Mouse (Mus musculus) MN1 (cell line): ENCODE results near the gene Ecd.
"Not testable (repeated sequence)": the region's sequence is repeated elsewhere in the genome, so short reads cannot be mapped to it uniquely, and the experiment has no call there.

Experiments
- DNase-seq: peaks from one replicate; pipeline ENCODE4 v3.0.0-alpha.2; 2016; ENCODE audit warnings: low spot score

Gene Ecd

GRCm38 (mm10) chr14:20324196-20324595 is 23.7 kb downstream of the Ecd start:
- no peak for DNase-seq

- DNase-seq: no peak
Observed at GRCm38 (mm10) chr14:20319420-20319819, 28.5 kb downstream of the Ecd start.

DNA sequence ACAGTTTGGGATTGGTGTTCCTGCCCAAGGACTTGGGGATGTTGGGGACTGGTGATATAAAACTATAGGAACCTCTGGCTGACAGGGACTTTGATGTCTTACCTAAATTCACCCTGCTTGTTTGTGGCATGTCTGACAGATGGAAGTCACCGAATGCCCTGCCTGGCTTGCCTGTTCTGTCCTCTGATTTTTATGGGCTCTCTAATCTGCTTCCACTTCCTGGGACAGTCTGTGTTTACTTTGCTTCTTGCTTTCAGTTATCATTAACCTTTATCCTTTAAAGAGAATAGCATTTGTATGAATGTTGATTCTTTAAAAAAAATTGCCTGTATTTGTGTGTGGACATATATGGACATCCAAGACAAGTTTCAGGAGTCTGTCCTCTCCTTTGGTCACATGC is 32.8 kb downstream of the Ecd start:
- no peak for DNase-seq

GRCm38 (mm10) chr14:20305085-20305484 is 42.8 kb downstream of the Ecd start:
- not testable (repeated sequence) for DNase-seq

DNA sequence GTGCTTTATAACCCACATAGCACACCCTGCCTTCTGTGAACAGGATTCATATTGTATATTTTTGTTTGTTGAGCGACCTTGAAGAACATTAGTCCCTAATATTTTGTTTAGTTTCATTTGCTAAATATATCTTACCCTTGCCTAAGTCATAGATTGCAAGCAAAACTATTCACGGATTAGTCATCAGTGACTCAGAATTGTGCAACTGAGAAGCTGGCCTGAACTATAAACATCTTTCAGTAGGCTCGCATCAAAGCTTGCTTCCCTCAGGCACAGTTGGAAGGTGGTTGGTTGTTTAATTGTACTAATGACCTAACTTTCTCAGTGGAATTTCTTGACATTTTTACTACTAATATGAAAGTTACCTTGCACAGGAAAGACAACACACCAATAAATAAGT is 49.8 kb downstream of the Ecd start:
- no peak for DNase-seq

DNA sequence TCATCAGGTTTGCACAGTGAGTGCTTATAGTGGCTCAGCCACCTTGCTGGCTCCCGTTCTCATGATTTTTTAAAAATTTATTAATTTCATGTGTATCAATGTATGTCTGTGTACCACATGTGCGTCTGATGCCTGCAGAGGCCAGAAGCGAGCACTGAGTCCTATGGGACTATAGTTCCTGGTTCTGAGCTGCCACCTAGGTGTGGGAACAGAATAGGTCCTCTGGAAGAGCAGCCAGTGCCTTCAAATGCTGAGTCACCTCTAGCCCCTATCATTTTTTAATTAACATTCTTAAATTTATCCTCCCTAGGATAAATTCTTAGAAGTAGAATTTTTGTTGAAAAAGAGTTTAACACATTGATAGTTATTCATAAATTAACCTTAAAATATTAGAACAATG is 50.3 kb downstream of the Ecd start:
- DNase-seq: no peak

DNA sequence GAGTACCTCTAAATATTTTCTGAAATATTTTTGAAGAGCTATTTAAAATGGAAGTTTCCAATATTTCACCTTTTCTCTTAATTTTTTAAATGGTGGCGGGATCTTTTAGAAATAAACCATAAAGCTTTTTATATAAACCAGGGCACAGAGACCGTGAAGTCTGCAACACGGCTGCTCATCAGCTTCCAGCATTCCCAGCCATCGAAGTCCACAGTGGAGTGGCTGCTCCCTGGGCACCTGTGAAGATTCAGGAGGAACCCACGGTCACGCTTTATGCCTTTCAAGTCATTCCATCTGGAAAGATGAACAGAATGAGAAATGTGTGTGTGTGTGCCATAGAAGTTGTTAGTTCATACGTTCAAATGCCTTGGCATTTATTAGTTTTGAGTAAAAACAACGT is 53.0 kb downstream of the Ecd start:
- DNase-seq: peak; percentile 11

DNA sequence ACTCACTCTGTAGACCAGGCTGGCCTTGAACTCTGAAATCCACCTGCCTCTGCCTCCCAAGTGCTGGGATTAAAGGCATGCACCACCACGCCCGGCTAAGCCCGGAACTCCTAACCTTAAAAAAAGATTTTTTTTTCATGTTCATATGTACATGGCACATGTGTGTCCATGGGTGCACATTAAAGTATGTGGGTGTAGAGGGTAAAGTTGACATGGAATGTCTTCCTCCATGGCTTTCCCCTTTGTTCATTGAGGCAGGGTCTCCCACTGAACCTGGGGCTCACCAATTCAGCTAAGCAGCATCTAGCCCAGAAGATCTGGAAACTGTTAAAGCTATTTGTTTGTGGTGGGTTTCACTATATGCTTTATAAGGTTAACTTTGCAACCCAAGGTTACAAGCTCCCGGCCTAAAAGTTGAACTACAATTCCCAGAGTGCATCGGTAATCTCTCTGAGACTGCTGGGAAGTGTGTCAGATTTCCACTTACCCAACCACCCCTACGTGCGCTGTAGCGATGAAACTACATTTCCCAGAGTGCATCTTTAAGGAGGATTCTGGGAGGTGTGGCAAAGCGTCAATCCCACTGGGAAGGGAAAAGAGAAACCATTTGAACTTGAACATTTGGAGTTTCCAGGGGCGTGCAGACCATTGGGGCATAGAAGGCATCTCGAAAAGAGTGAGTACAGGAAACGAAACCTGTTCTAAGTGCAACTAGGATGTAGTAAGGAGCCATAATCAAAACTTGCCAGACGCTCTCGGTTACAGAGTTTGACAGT is 53.6 kb downstream of the Ecd start, which contains the start of gene Nudt13:
Nudt13 (plus strand) TSS at position 581 of the 776 bp plus-strand sequence.
- peak; percentile 92 for DNase-seq

GRCm38 (mm10) chr14:20291391-20291790 is 56.5 kb downstream of the Ecd start:
- peak; percentile 12 for DNase-seq
